Mouse (Mus musculus) kidney, embryonic 16.5 days (tissue): ENCODE results near the gene Naaladl2. TPM values are rescaled to one million over a fixed set of nuclear protein-coding genes. Genes with fewer than 3 reads are reported as not detected.

Experiments used
- ATAC-seq: fragments of 200-750 bp; cut with Nextera tagmentation; 2 replicates; pipeline ENCODE4 v1.8.0; 2017; ENCODE audit warnings: moderate TSS enrichment; ENCODE audit not compliant: low FRiP score, low TSS enrichment
- H3K27ac ChIP-seq: fragments of 300-500 bp; sonication (generic); 2 replicates; pipeline ENCODE4 v1.5.1; 2014; ENCODE audit warnings: low read length
- H3K27me3 ChIP-seq: fragments of 300-500 bp; sonication (generic); 2 replicates; pipeline ENCODE4 v1.6.1; 2014; ENCODE audit warnings: low read length, control low read depth, mixed read lengths; ENCODE audit not compliant: insufficient read depth
- H3K36me3 ChIP-seq: fragments of 300-500 bp; sonication (generic); 2 replicates; pipeline ENCODE4 v1.6.1; 2014; ENCODE audit warnings: low read length, control low read depth, mixed read lengths; ENCODE audit not compliant: insufficient read depth
- H3K4me1 ChIP-seq: fragments of 300-500 bp; sonication (generic); 2 replicates; pipeline ENCODE4 v1.6.1; 2014; ENCODE audit warnings: low read length, control low read depth, mixed read lengths; ENCODE audit not compliant: insufficient read depth
- H3K4me2 ChIP-seq: fragments of 300-500 bp; sonication (generic); replicated peaks from 2 replicates; pipeline ENCODE4 v1.6.1; 2014; ENCODE audit warnings: low read depth, low read length
- H3K4me3 ChIP-seq: fragments of 300-500 bp; sonication (generic); 2 replicates; pipeline ENCODE4 v1.5.1; 2014; ENCODE audit warnings: mild to moderate bottlenecking, low read length
- H3K9ac ChIP-seq: fragments of 300-500 bp; sonication (generic); replicated peaks from 2 replicates; pipeline ENCODE4 v1.6.1; 2014; ENCODE audit warnings: low read length
- H3K9me3 ChIP-seq: fragments of 300-500 bp; sonication (generic); 2 replicates; pipeline ENCODE4 v1.6.1; 2016; ENCODE audit warnings: low read length, control low read depth
- WGBS: fragments of 180-500 bp; shearing (Covaris S2); extraction: QIAGEN DNeasy Blood & Tissue Kit; methylation state at CpG from one replicate; pipeline ENCODE4 v1.1.7; 2014; 5-methylcytosine and 5-hydroxymethylcytosine counted together
- polyA plus RNA-seq: library from polyadenylated mRNA; unstranded; fragments of >200 nt; fragmentation: Nextera tagmentation; extraction: Ambion mirVana; gene quantifications from 2 replicates; pipeline ENCODE4 v1.2.1, GENCODE M21; 2015

The Naaladl2 gene
- 3.3 and 3.9 TPM in 2 replicates for polyA plus RNA-seq

GRCm38 (mm10) chr3:25143555-25144311 lies at the start of gene Naaladl2:
TSS of gene Naaladl2 (minus strand) at chr3:25144261.
- H3K9me3 ChIP-seq, result no peaks in the 10 kb centered on the region
- H3K27ac ChIP-seq, result peak within 1 kb of the TSS; percentile 2
- H3K36me3 ChIP-seq, result no peaks in the 10 kb centered on the region
- ATAC-seq, result peak; percentile 97
- H3K9ac ChIP-seq, result peak within 1 kb of the TSS; percentile 81
- H3K4me2 ChIP-seq, result peak within 1 kb of the TSS; percentile 52
- H3K4me3 ChIP-seq, result peak within 1 kb of the TSS; percentile 70
- H3K4me1 ChIP-seq, result 0 out of 2 replicates have a peak, but pooled peaks cover 3% of the 10 kb centered on the region
- under 1% methylated on average over 66 of the region's 93 CpGs for WGBS
- H3K27me3 ChIP-seq, result no peaks in the 10 kb centered on the region; the same call in 1 of the 2 replicates

- Histone ChIP-seq H3K36me3 (no peaks in the 10 kb centered on the region), H3K4me3 (no peak overlapping the region), H3K9ac (no peak overlapping the region), H3K4me2 (no peak overlapping the region), H3K9me3 (peaks cover 31% of the 10 kb centered on the region), H3K4me1 (no peaks in the 10 kb centered on the region), H3K27ac (no peak overlapping the region), H3K27me3 (no peaks in the 10 kb centered on the region)
- 93% methylated on average over 13 of the region's 13 CpGs for WGBS
- ATAC-seq, result no peak
Observed at GRCm38 (mm10) chr3:25151721-25152120, 7.7 kb upstream of the Naaladl2 start.

- Histone ChIP-seq H3K4me3 (no peak overlapping the region), H3K4me1 (0 out of 2 replicates have a peak, but pooled peaks cover 3% of the 10 kb centered on the region), H3K27me3 (no peaks in the 10 kb centered on the region; the same call in 1 of the 2 replicates), H3K9me3 (peaks cover 17% of the 10 kb centered on the region), H3K9ac (no peak overlapping the region), H3K36me3 (no peaks in the 10 kb centered on the region), H3K4me2 (no peak overlapping the region), H3K27ac (no peak overlapping the region)
- ATAC-seq, result no peak
Observed at GRCm38 (mm10) chr3:25147271-25147670, 3.2 kb upstream of the Naaladl2 start.

- peaks cover 9% of the 10 kb centered on the region for H3K9me3 ChIP-seq
- no peak overlapping the region for H3K4me3 ChIP-seq
- H3K9ac ChIP-seq, result no peak overlapping the region
- no peak for ATAC-seq
- H3K27ac ChIP-seq, result no peak overlapping the region
- no peaks in the 10 kb centered on the region; the same call in 1 of the 2 replicates for H3K27me3 ChIP-seq
- H3K4me2 ChIP-seq, result 0 out of 2 replicates have a peak overlapping the region, but pooled peaks have one; percentile 7
- H3K36me3 ChIP-seq, result no peaks in the 10 kb centered on the region
- 26% methylated on average over 8 of the region's 8 CpGs for WGBS
- H3K4me1 ChIP-seq, result 0 out of 2 replicates have a peak, but pooled peaks cover 3% of the 10 kb centered on the region
Observed at GRCm38 (mm10) chr3:25144961-25145697, 1.1 kb upstream of the Naaladl2 start.

- peak overlapping the region; percentile 81 for H3K9ac ChIP-seq
- H3K4me1 ChIP-seq, result 0 out of 2 replicates have a peak, but pooled peaks cover 3% of the 10 kb centered on the region
- no peak overlapping the region for H3K27ac ChIP-seq
- H3K4me3 ChIP-seq, result peak overlapping the region; percentile 70
- 51% methylated on average over 6 of the region's 6 CpGs for WGBS
- no peaks in the 10 kb centered on the region; the same call in 1 of the 2 replicates for H3K27me3 ChIP-seq
- no peaks in the 10 kb centered on the region for H3K9me3 ChIP-seq
- H3K4me2 ChIP-seq, result peak overlapping the region; percentile 52
- no peak for ATAC-seq
- no peaks in the 10 kb centered on the region for H3K36me3 ChIP-seq
Observed at GRCm38 (mm10) chr3:25143111-25143510, 950 bp downstream of the Naaladl2 start.

GRCm38 (mm10) chr3:25131848-25132247 lies 12.2 kb downstream of the Naaladl2 start:
- no peak overlapping the region for H3K27ac ChIP-seq
- H3K9me3 ChIP-seq, result no peaks in the 10 kb centered on the region
- H3K4me2 ChIP-seq, result no peak overlapping the region
- H3K4me1 ChIP-seq, result no peaks in the 10 kb centered on the region
- H3K27me3 ChIP-seq, result no peaks in the 10 kb centered on the region
- H3K36me3 ChIP-seq, result no peaks in the 10 kb centered on the region
- H3K4me3 ChIP-seq, result no peak overlapping the region
- 32% methylated on average over 3 of the region's 3 CpGs for WGBS
- ATAC-seq, result no peak
- no peak overlapping the region for H3K9ac ChIP-seq

GRCm38 (mm10) chr3:25127864-25128263 lies 16.2 kb downstream of the Naaladl2 start:
- Histone ChIP-seq H3K36me3 (no peaks in the 10 kb centered on the region), H3K27me3 (no peaks in the 10 kb centered on the region), H3K4me3 (no peak overlapping the region), H3K4me2 (no peak overlapping the region), H3K4me1 (no peaks in the 10 kb centered on the region), H3K27ac (no peak overlapping the region), H3K9me3 (no peaks in the 10 kb centered on the region), H3K9ac (no peak overlapping the region)
- WGBS, result 56% methylated on average over 4 of the region's 4 CpGs
- ATAC-seq, result no peak

- H3K27me3 ChIP-seq, result no peaks in the 10 kb centered on the region
- H3K36me3 ChIP-seq, result no peaks in the 10 kb centered on the region
- no peak overlapping the region for H3K27ac ChIP-seq
- ATAC-seq, result no peak
- H3K9ac ChIP-seq, result no peak overlapping the region
- H3K9me3 ChIP-seq, result no peaks in the 10 kb centered on the region
- H3K4me2 ChIP-seq, result no peak overlapping the region
- no peaks in the 10 kb centered on the region for H3K4me1 ChIP-seq
- no peak overlapping the region for H3K4me3 ChIP-seq
- WGBS, result 53% methylated on average over 5 of the region's 5 CpGs
Observed at GRCm38 (mm10) chr3:25124919-25125846, 18.9 kb downstream of the Naaladl2 start.

GRCm38 (mm10) chr3:25113107-25113506 lies 31.0 kb downstream of the Naaladl2 start:
- no peak for ATAC-seq
- WGBS, result 38% methylated on average over 4 of the region's 4 CpGs
- H3K9ac ChIP-seq, result no peak overlapping the region

More at GRCm38 (mm10) chr3:25113107-25113506, 31.0 kb downstream of the Naaladl2 start:
- Histone ChIP-seq H3K36me3 (no peaks in the 10 kb centered on the region), H3K9me3 (no peaks in the 10 kb centered on the region), H3K4me3 (no peak overlapping the region), H3K27me3 (no peaks in the 10 kb centered on the region), H3K4me1 (no peaks in the 10 kb centered on the region), H3K27ac (no peak overlapping the region), H3K4me2 (no peak overlapping the region)
